Mouse (Mus musculus): ENCODE data around the gene 4931406C07Rik.

4931406C07Rik gene

DNA sequence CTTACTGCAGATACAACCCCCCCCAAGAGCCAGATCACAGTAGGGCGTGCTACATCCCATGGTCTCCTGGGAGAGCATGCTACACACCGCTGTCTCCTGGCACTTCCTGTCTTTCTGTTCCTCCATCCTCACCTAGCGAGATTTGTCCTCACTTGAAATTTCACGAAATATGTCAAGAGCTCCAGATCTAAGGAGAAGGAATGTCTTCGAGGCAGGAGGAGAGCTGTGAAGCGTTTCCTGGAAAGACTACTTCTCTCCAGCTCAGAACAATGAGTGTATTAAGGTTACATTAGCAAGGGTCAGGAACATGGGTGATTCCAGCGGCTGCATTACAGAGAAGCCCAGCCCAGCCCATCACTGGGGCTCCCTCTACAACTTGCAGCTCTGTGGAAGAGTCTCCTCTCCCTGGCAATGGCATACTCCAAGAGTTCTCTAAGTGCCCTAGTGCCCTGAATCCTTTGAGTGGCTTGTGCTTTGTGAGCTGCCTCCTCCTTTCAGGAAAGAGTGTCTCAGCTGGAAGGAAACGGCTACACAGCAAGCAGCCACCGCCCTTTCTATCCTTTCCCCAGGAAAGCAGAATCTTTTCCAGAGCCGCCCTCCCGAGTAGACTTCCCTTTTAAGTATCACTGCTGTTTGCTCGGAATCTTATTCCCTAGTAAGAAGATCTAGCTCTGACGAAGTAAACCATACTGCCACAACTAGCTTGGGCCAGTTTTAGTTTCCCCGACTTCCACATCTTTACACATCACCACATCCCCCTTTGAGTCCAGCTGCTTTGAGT lies 68.5 kb downstream of the 4931406C07Rik start:
- peak; percentile 33 for DNase-seq

GRCm38 (mm10) chr9:15235986-15236385 lies 70.3 kb downstream of the 4931406C07Rik start:
- DNase-seq: no peak

DNA sequence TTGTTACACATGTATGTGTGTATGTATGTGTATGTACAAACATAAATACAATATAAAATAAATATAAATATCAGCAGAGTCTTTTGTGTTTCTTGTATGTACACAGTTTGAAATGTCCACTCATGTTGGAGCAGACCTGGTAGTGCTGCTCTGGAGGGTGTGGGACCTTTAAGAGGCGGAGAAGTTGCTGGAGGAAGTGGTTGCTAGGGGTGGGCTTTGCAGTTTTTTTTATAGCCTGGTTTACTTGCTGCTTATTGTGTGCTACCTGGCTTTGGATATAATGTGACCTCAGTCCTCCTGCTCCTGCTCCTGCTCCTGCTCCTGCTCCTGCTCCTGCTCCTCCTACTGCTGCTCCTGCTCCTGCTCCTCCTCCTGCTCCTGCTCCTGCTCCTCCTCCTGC lies 72.6 kb downstream of the 4931406C07Rik start:
- DNase-seq: no peak
